Mouse (Mus musculus): Measurements from ENCODE around the gene Smco2.
A peak's percentile ranks its signal among the peaks of the same experiment; 100 is the strongest.
"Not testable (repeated sequence)": the region's sequence is repeated elsewhere in the genome, so short reads cannot be mapped to it uniquely, and the experiment has no call there.

The Smco2 gene

GRCm38 (mm10) chr6:146863154-146863553, 13.2 kb downstream of the Smco2 start:
- no peak for DNase-seq

GRCm38 (mm10) chr6:146864370-146864769, 14.5 kb downstream of the Smco2 start:
- DNase-seq = not testable (repeated sequence)

GRCm38 (mm10) chr6:146865701-146866100, 15.8 kb downstream of the Smco2 start:
- no peak for DNase-seq

- no peak for DNase-seq
Measured at GRCm38 (mm10) chr6:146871975-146872374, 22.1 kb downstream of the Smco2 start.

GRCm38 (mm10) chr6:146874415-146874814, 24.5 kb downstream of the Smco2 start:
- DNase-seq = no peak

GRCm38 (mm10) chr6:146876820-146877219, 26.9 kb downstream of the Smco2 start:
- DNase-seq = no peak

GRCm38 (mm10) chr6:146877425-146878045, 27.6 kb downstream of the Smco2 start:
- DNase-seq = no peak

- DNase-seq = no peak
Measured at GRCm38 (mm10) chr6:146878926-146879325, 29.0 kb downstream of the Smco2 start.

GRCm38 (mm10) chr6:146879856-146880255, 30.0 kb downstream of the Smco2 start:
- no peak for DNase-seq

GRCm38 (mm10) chr6:146880296-146880695, 30.4 kb downstream of the Smco2 start:
- DNase-seq = no peak

- no peak for DNase-seq
Measured at GRCm38 (mm10) chr6:146881896-146882770, 32.2 kb downstream of the Smco2 start.

- DNase-seq = no peak
Measured at GRCm38 (mm10) chr6:146883426-146883825, 33.5 kb downstream of the Smco2 start.

GRCm38 (mm10) chr6:146884171-146884570, 34.3 kb downstream of the Smco2 start:
- DNase-seq = no peak

- DNase-seq = peak; percentile 76
Measured at GRCm38 (mm10) chr6:146884851-146885250, 34.9 kb downstream of the Smco2 start.

GRCm38 (mm10) chr6:146887958-146888659, 38.2 kb downstream of the Smco2 start, which contains the start of gene Ppfibp1:
Gene Ppfibp1, plus strand, starts transcription at chr6:146888487.
- peak; percentile 98 for DNase-seq

GRCm38 (mm10) chr6:146888660-146889490, 39.0 kb downstream of the Smco2 start:
- DNase-seq = no peak

- DNase-seq = no peak
Measured at GRCm38 (mm10) chr6:146890215-146890614, 40.3 kb downstream of the Smco2 start.

- DNase-seq = peak; percentile 54
Measured at GRCm38 (mm10) chr6:146890633-146891032, 40.7 kb downstream of the Smco2 start.

- DNase-seq = no peak
Measured at GRCm38 (mm10) chr6:146893890-146894289, 44.0 kb downstream of the Smco2 start.

- DNase-seq = no peak
Measured at GRCm38 (mm10) chr6:146898709-146899108, 48.8 kb downstream of the Smco2 start.

GRCm38 (mm10) chr6:146899647-146900046, 49.7 kb downstream of the Smco2 start:
- DNase-seq = no peak

- no peak for DNase-seq
Measured at GRCm38 (mm10) chr6:146901929-146902328, 52.0 kb downstream of the Smco2 start.
